Mouse (Mus musculus) liver, embryonic 13.5 days (tissue): ENCODE data around the gene Tns2. TPM values are rescaled to one million over a fixed set of nuclear protein-coding genes. Genes with fewer than 3 reads are reported as not detected.

Experiments
- ATAC-seq: fragments of 200-750 bp; cut with Nextera tagmentation; 2 replicates; pipeline ENCODE4 v1.8.0; 2017; ENCODE audit warnings: low read depth, mild to moderate bottlenecking, moderate number of reproducible peaks, moderate library complexity
- DNase-seq: peaks from one replicate; pipeline ENCODE4 v3.0.0; 2022
- H3K27ac ChIP-seq: fragments of 300-500 bp; sonication (generic); 2 replicates; pipeline ENCODE4 v1.5.1; 2015; ENCODE audit warnings: moderate library complexity, mild to moderate bottlenecking, inconsistent platforms
- H3K27me3 ChIP-seq: fragments of 300-500 bp; sonication (generic); 2 replicates; pipeline ENCODE4 v1.6.1; 2015; ENCODE audit warnings: mild to moderate bottlenecking, inconsistent platforms
- H3K36me3 ChIP-seq: fragments of 300-500 bp; sonication (generic); 2 replicates; pipeline ENCODE4 v1.6.1; 2015; ENCODE audit warnings: mild to moderate bottlenecking, inconsistent platforms
- H3K4me1 ChIP-seq: fragments of 300-500 bp; sonication (generic); replicated peaks from 2 replicates; pipeline ENCODE4 v1.6.1; 2015; ENCODE audit warnings: inconsistent platforms
- H3K4me2 ChIP-seq: fragments of 300-500 bp; sonication (generic); 2 replicates; pipeline ENCODE4 v1.6.1; 2015; ENCODE audit warnings: inconsistent platforms, mild to moderate bottlenecking, moderate library complexity
- H3K4me3 ChIP-seq: fragments of 300-500 bp; sonication (generic); replicated peaks from 2 replicates; pipeline ENCODE4 v1.5.1; 2015; ENCODE audit warnings: mild to moderate bottlenecking, inconsistent platforms
- H3K9ac ChIP-seq: fragments of 300-500 bp; sonication (generic); 2 replicates; pipeline ENCODE4 v1.6.1; 2015; ENCODE audit warnings: mild to moderate bottlenecking, inconsistent platforms
- H3K9me3 ChIP-seq: fragments of 300-500 bp; sonication (generic); replicated peaks from 2 replicates; pipeline ENCODE4 v1.6.1; 2016; ENCODE audit warnings: inconsistent platforms
- WGBS: fragments of 180-500 bp; shearing (Covaris S2); methylation state at CpG from one replicate; pipeline ENCODE4 v1.1.7; 2015; ENCODE audit not compliant: insufficient replicate concordance; 5-methylcytosine and 5-hydroxymethylcytosine counted together
- polyA plus RNA-seq: library from polyadenylated mRNA; unstranded; fragments of >200 nt; fragmentation: Nextera tagmentation; extraction: Ambion mirVana; gene quantifications from 2 replicates; pipeline ENCODE4 v1.2.1, GENCODE M21; 2015

Gene Tns2
- polyA plus RNA-seq, 1 experiment from 2014 or later: 5.0 TPM

GRCm38 (mm10) chr15:102103947-102104555 is 3.8 kb downstream of the Tns2 start:
- Histone ChIP-seq H3K27me3 (peaks cover 73% of the 10 kb centered on the region), H3K4me2 (peak overlapping the region; percentile 42), H3K27ac (no peak overlapping the region), H3K4me1 (peaks cover 92% of the 10 kb centered on the region), H3K9ac (no peak overlapping the region), H3K4me3 (peak overlapping the region; percentile 40), H3K9me3 (no peaks in the 10 kb centered on the region), H3K36me3 (no peaks in the 10 kb centered on the region; the same call in 1 of the 2 replicates)
- WGBS: 41% methylated on average over 12 of the region's 12 CpGs
- DNase-seq (no peak), ATAC-seq (no peak)

GRCm38 (mm10) chr15:102105360-102105759 is 5.1 kb downstream of the Tns2 start:
- H3K4me1 ChIP-seq: peaks cover 79% of the 10 kb centered on the region
- H3K4me2 ChIP-seq: no peak overlapping the region
- H3K27me3 ChIP-seq: peaks cover 67% of the 10 kb centered on the region

GRCm38 (mm10) chr15:102105764-102106730 is 5.8 kb downstream of the Tns2 start:
- ATAC-seq (no peak), DNase-seq (no peak)
- 25% methylated on average over 18 of the region's 18 CpGs for WGBS
- Histone ChIP-seq H3K4me3 (no peak overlapping the region), H3K27me3 (peaks cover 60% of the 10 kb centered on the region), H3K4me2 (peak overlapping the region; percentile 66), H3K9me3 (no peaks in the 10 kb centered on the region), H3K27ac (no peak overlapping the region), H3K4me1 (peaks cover 72% of the 10 kb centered on the region), H3K9ac (no peak overlapping the region), H3K36me3 (peaks cover 2% of the 10 kb centered on the region; the same call in 1 of the 2 replicates)

More at GRCm38 (mm10) chr15:102105360-102105759, 5.1 kb downstream of the Tns2 start:
- no peak overlapping the region for H3K9ac ChIP-seq
- H3K4me3 ChIP-seq: no peak overlapping the region
- no peaks in the 10 kb centered on the region for H3K9me3 ChIP-seq
- H3K36me3 ChIP-seq: no peaks in the 10 kb centered on the region; the same call in 1 of the 2 replicates
- DNase-seq (no peak), ATAC-seq (no peak)
- no peak overlapping the region for H3K27ac ChIP-seq
- 46% methylated on average over 5 of the region's 5 CpGs for WGBS

GRCm38 (mm10) chr15:102106754-102107456 is 6.7 kb downstream of the Tns2 start:
- Histone ChIP-seq H3K4me1 (peaks cover 63% of the 10 kb centered on the region), H3K4me2 (peak overlapping the region; percentile 66), H3K9me3 (no peaks in the 10 kb centered on the region), H3K27me3 (peaks cover 51% of the 10 kb centered on the region), H3K27ac (no peak overlapping the region), H3K36me3 (peaks cover 2% of the 10 kb centered on the region; the same call in 1 of the 2 replicates), H3K4me3 (peak overlapping the region; percentile 39), H3K9ac (peak overlapping the region; percentile 31; the same call in 1 of the 2 replicates)
- no peak for DNase-seq
- WGBS: 29% methylated on average over 38 of the region's 38 CpGs
- no peak for ATAC-seq

- peaks cover 41% of the 10 kb centered on the region for H3K27me3 ChIP-seq
- WGBS: 40% methylated on average over 13 of the region's 13 CpGs
- DNase-seq (peak; percentile 55), ATAC-seq (no peak)
- H3K9me3 ChIP-seq: no peaks in the 10 kb centered on the region
- no peak overlapping the region for H3K27ac ChIP-seq
- H3K4me2 ChIP-seq: no peak overlapping the region
- peaks cover 54% of the 10 kb centered on the region for H3K4me1 ChIP-seq
- H3K36me3 ChIP-seq: peaks cover 2% of the 10 kb centered on the region; the same call in 1 of the 2 replicates
- no peak overlapping the region for H3K4me3 ChIP-seq
- H3K9ac ChIP-seq: no peak overlapping the region
These were observed 7.7 kb downstream of the Tns2 start for GRCm38 (mm10) chr15:102107689-102108573.

- H3K4me2 ChIP-seq: no peak overlapping the region
- H3K36me3 ChIP-seq: peaks cover 2% of the 10 kb centered on the region; the same call in 1 of the 2 replicates
- 48% methylated on average over 18 of the region's 18 CpGs for WGBS
- peak; percentile 51 for DNase-seq
- peaks cover 44% of the 10 kb centered on the region for H3K4me1 ChIP-seq
- H3K9ac ChIP-seq: no peak overlapping the region
- H3K27me3 ChIP-seq: peaks cover 31% of the 10 kb centered on the region
- H3K4me3 ChIP-seq: no peak overlapping the region
- no peak for ATAC-seq
- H3K27ac ChIP-seq: no peak overlapping the region; the same call in 1 of the 2 replicates
- H3K9me3 ChIP-seq: no peaks in the 10 kb centered on the region
These were observed 8.7 kb downstream of the Tns2 start for GRCm38 (mm10) chr15:102108651-102109525.

GRCm38 (mm10) chr15:102110271-102110670 is 10.1 kb downstream of the Tns2 start:
- H3K27me3 ChIP-seq: peaks cover 19% of the 10 kb centered on the region
- H3K9ac ChIP-seq: no peak overlapping the region
- H3K36me3 ChIP-seq: peaks cover 2% of the 10 kb centered on the region
- DNase-seq (no peak), ATAC-seq (no peak)
- H3K9me3 ChIP-seq: no peaks in the 10 kb centered on the region
- H3K4me1 ChIP-seq: peaks cover 34% of the 10 kb centered on the region
- 79% methylated on average over 7 of the region's 7 CpGs for WGBS
- no peak overlapping the region for H3K27ac ChIP-seq
- H3K4me3 ChIP-seq: no peak overlapping the region
- H3K4me2 ChIP-seq: no peak overlapping the region

- no peak overlapping the region for H3K4me3 ChIP-seq
- peaks cover 33% of the 10 kb centered on the region for H3K4me1 ChIP-seq
- WGBS: 59% methylated on average over 29 of the region's 29 CpGs
- no peak overlapping the region for H3K9ac ChIP-seq
- no peak overlapping the region for H3K27ac ChIP-seq
- H3K27me3 ChIP-seq: peaks cover 13% of the 10 kb centered on the region
- peaks cover 9% of the 10 kb centered on the region for H3K36me3 ChIP-seq
- no peaks in the 10 kb centered on the region for H3K9me3 ChIP-seq
- ATAC-seq (no peak), DNase-seq (no peak)
- H3K4me2 ChIP-seq: no peak overlapping the region
These were observed 10.7 kb downstream of the Tns2 start for GRCm38 (mm10) chr15:102110701-102111494.

- WGBS: 69% methylated on average over 11 of the region's 11 CpGs
- peaks cover 30% of the 10 kb centered on the region for H3K4me1 ChIP-seq
These were observed 11.2 kb downstream of the Tns2 start for GRCm38 (mm10) chr15:102111495-102111829.

More at GRCm38 (mm10) chr15:102111495-102111829, 11.2 kb downstream of the Tns2 start:
- no peak for DNase-seq
- no peak for ATAC-seq
- Histone ChIP-seq H3K27me3 (peaks cover 7% of the 10 kb centered on the region), H3K9ac (no peak overlapping the region), H3K4me2 (no peak overlapping the region), H3K27ac (no peak overlapping the region), H3K4me3 (no peak overlapping the region), H3K36me3 (peaks cover 12% of the 10 kb centered on the region), H3K9me3 (no peaks in the 10 kb centered on the region)
